Mouse (Mus musculus) embryo, embryonic 9.5 days (tissue): ENCODE measurements around the gene Gga3.
"Not testable (repeated sequence)": the region's sequence is repeated elsewhere in the genome, so short reads cannot be mapped to it uniquely, and the experiment has no call there.

Experiments
- DNase-seq: peaks from one replicate; pipeline ENCODE4 v3.0.0-alpha.2; 2017; ENCODE audit errors: extremely low spot score

Gga3 gene

GRCm38 (mm10) chr11:115603476-115604303 is at the start of gene Gga3, which contains the start of gene Mrps7:
TSS of gene Gga3 (minus strand) at chr11:115604051.
TSS of gene Mrps7 (plus strand) at chr11:115603925.
- peak; percentile 89 for DNase-seq

- no peak for DNase-seq
These were observed 49.3 kb upstream of the Gga3 start for GRCm38 (mm10) chr11:115653194-115653593.

GRCm38 (mm10) chr11:115651680-115652079 is 47.8 kb upstream of the Gga3 start:
- no peak for DNase-seq

- DNase-seq: no peak
These were observed 45.9 kb upstream of the Gga3 start for GRCm38 (mm10) chr11:115649706-115650105.

- peak; percentile 39 for DNase-seq
These were observed 43.6 kb upstream of the Gga3 start for GRCm38 (mm10) chr11:115647459-115647858.

GRCm38 (mm10) chr11:115646439-115646838 is 42.6 kb upstream of the Gga3 start:
- DNase-seq: no peak

- not testable (repeated sequence) for DNase-seq
These were observed 41.6 kb upstream of the Gga3 start for GRCm38 (mm10) chr11:115645498-115645897.

- no peak for DNase-seq
These were observed 40.5 kb upstream of the Gga3 start for GRCm38 (mm10) chr11:115644308-115644707.

GRCm38 (mm10) chr11:115643265-115643664 is 39.4 kb upstream of the Gga3 start:
- no peak for DNase-seq

- DNase-seq: no peak
These were observed 38.9 kb upstream of the Gga3 start for GRCm38 (mm10) chr11:115642705-115643104.

GRCm38 (mm10) chr11:115641664-115642036 is 37.8 kb upstream of the Gga3 start:
- no peak for DNase-seq

- DNase-seq: no peak
These were observed 37.3 kb upstream of the Gga3 start for GRCm38 (mm10) chr11:115640978-115641663.

GRCm38 (mm10) chr11:115640311-115640828 is 36.5 kb upstream of the Gga3 start:
- DNase-seq: no peak

- DNase-seq: no peak
These were observed 35.7 kb upstream of the Gga3 start for GRCm38 (mm10) chr11:115639540-115639939.

- no peak for DNase-seq
These were observed 34.9 kb upstream of the Gga3 start for GRCm38 (mm10) chr11:115638498-115639409.

- DNase-seq: no peak
These were observed 33.1 kb upstream of the Gga3 start for GRCm38 (mm10) chr11:115636960-115637359.

- no peak for DNase-seq
These were observed 31.6 kb upstream of the Gga3 start for GRCm38 (mm10) chr11:115635484-115635883.

GRCm38 (mm10) chr11:115635041-115635440 is 31.2 kb upstream of the Gga3 start:
- no peak for DNase-seq

- no peak for DNase-seq
These were observed 30.3 kb upstream of the Gga3 start for GRCm38 (mm10) chr11:115634109-115634508.

- DNase-seq: no peak
These were observed 29.0 kb upstream of the Gga3 start for GRCm38 (mm10) chr11:115632862-115633261.

GRCm38 (mm10) chr11:115632247-115632646 is 28.4 kb upstream of the Gga3 start:
- no peak for DNase-seq

- peak; percentile 43 for DNase-seq
These were observed 27.6 kb upstream of the Gga3 start for GRCm38 (mm10) chr11:115631505-115631890.
